Mouse (Mus musculus) E14TG2a.4 (cell line): ENCODE data around the gene Ltbp3.

Source experiments
- H3K27me3 ChIP-seq: 2 replicates; pipeline ENCODE4 v1.6.1; 2014; ENCODE audit warnings: low read length, control low read depth; ENCODE audit not compliant: insufficient read depth
- H3K36me3 ChIP-seq: 2 replicates; pipeline ENCODE4 v1.6.1; 2014; ENCODE audit warnings: low read length, control low read depth; ENCODE audit not compliant: insufficient read depth
- H3K4me1 ChIP-seq: replicated peaks from 2 replicates; pipeline ENCODE4 v1.6.1; 2014; ENCODE audit warnings: low read depth, low read length, control low read depth
- H3K4me3 ChIP-seq: replicated peaks from 2 replicates; pipeline ENCODE4 v1.5.1; 2014; ENCODE audit warnings: mild to moderate bottlenecking, low read length
- H3K9me3 ChIP-seq: 2 replicates; pipeline ENCODE4 v1.6.1; 2014; ENCODE audit warnings: low read length, control low read depth
- CTCF ChIP-seq: conservative IDR thresholded peaks from 2 replicates; pipeline ENCODE4 v1.5.1; 2014; ENCODE audit warnings: low read length
- NANOG ChIP-seq: IDR thresholded peaks from 2 replicates; pipeline ENCODE4 v1.6.1; 2014; ENCODE audit warnings: borderline replicate concordance, low read length, mixed read lengths
- POU5F1 ChIP-seq: IDR thresholded peaks from 2 replicates; pipeline ENCODE4 v1.6.1; 2014; ENCODE audit warnings: low read length, borderline replicate concordance

The Ltbp3 gene

DNA sequence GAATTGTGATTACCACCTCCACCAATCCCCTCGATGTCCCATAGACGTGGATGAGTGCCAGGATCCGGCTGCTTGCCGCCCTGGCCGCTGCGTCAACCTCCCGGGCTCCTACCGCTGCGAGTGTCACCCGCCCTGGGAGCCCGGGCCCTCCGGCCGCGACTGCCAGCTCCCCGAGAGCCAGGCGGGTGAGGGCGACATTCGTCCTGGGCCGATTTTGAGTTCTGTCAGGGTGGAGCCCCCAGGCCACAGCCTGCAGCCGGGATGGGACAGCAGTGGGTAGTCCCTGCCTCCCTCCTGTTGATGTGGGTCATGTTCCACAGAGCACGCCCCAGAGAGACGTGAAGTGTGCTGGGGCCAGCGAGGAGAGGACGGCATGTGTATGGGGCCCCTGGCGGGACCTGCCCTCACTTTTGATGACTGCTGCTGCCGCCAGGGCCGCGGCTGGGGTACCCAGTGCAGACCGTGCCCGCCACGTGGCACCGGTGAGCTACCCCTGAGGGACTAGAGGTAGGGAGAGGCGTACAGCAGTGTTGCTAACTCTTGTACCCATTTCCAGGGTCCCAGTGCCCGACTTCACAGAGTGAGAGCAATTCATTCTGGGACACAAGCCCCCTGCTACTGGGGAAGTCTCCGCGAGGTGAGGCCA lies 16.4 kb downstream of the Ltbp3 start:
- H3K36me3 ChIP-seq = peaks cover 47% of the 10 kb centered on the region
- TF ChIP-seq NANOG = no peak
- no peak for TF ChIP-seq CTCF
- no peak for TF ChIP-seq POU5F1
- peaks cover 44% of the 10 kb centered on the region for H3K4me1 ChIP-seq
- no peaks in the 10 kb centered on the region for H3K9me3 ChIP-seq
- peaks cover 70% of the 10 kb centered on the region for H3K27me3 ChIP-seq
- H3K4me3 ChIP-seq = peak overlapping the region; percentile 77

DNA sequence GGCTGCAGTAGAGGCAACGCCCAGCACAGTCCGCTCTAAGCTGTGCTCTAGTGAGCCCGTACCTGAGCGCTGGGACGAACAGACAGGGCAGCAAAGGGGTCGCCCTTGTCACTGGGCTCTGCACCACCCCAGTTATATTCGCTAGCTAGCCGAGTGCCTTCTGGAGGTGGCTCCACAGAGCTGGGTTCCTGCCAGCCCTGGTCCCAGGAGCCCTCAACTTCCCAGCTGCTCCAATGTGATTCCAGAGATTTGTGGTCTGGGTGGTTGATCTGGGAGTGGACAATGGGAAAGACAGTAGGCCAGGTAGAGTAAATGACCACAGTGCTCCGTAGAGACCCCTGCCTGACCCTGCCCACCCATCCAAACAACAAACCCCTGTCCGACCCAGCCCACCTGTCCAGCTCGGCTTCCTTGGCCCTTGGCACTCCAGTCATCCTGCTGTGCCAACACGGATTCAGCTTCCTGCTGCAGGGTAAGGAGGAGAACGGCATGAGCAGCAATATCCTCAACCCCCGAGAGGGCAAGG lies 18.2 kb downstream of the Ltbp3 start:
- peaks cover 63% of the 10 kb centered on the region for H3K36me3 ChIP-seq
- peaks cover 52% of the 10 kb centered on the region for H3K27me3 ChIP-seq
- H3K4me3 ChIP-seq = 0 out of 2 replicates have a peak overlapping the region, but pooled peaks have one; percentile 1
- no peak for TF ChIP-seq NANOG
- H3K4me1 ChIP-seq = peaks cover 55% of the 10 kb centered on the region
- no peaks in the 10 kb centered on the region for H3K9me3 ChIP-seq

DNA sequence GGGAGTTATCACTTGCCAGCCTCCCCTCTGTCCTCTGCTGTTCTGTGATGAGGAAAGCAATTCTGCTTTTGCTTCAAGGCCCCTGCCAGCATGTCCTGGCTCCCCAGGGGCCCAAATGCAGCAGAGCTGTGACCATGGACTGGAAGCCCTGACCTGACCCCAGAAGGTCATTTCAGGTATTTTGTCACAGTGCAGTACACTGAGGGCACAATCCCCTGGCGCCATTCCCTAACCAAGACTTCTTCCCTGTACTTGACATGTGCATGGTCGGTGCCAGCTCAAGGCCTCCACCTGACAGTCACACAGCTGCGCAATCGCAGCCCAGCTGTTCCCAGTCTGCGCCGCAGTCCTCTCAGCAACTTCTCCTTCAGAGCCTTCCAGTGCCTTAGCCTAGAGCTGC lies 22.5 kb downstream of the Ltbp3 start:
- peaks cover 55% of the 10 kb centered on the region for H3K4me1 ChIP-seq
- peaks cover 12% of the 10 kb centered on the region for H3K27me3 ChIP-seq
- TF ChIP-seq POU5F1 (no peak), NANOG (no peak), CTCF (no peak)
- H3K4me3 ChIP-seq = no peak overlapping the region
- H3K9me3 ChIP-seq = no peaks in the 10 kb centered on the region
- peaks cover 97% of the 10 kb centered on the region for H3K36me3 ChIP-seq

DNA sequence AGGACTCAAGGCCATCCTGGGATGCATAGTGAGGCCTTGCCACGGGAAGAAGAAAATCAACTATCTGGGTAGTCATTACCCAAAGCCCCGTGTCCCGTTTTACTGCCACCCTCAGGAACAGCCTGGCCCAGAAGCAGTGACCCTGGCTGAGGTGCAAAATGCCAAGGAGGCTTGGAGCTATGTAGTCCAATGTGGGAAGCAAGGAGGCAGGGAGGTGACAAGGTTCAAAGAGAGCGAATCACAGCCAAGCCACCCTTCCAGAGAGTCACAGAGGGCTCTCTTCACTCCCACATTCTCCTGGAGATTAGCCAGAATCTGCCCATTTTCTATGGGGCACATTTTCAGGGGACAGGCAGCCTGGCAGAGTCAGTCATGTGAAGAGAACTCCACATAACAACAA lies 26.6 kb downstream of the Ltbp3 start:
- H3K4me1 ChIP-seq = peaks cover 60% of the 10 kb centered on the region
- H3K27me3 ChIP-seq = peaks cover 9% of the 10 kb centered on the region
- H3K36me3 ChIP-seq = peaks cover 79% of the 10 kb centered on the region
- H3K4me3 ChIP-seq = no peak overlapping the region
- no peaks in the 10 kb centered on the region for H3K9me3 ChIP-seq
- TF ChIP-seq CTCF = no peak

GRCm38 (mm10) chr19:5770311-5770710 lies 29.6 kb downstream of the Ltbp3 start:
- H3K27me3 ChIP-seq = peaks cover 9% of the 10 kb centered on the region
- no peaks in the 10 kb centered on the region for H3K9me3 ChIP-seq
- peaks cover 36% of the 10 kb centered on the region for H3K4me1 ChIP-seq
- H3K36me3 ChIP-seq = peaks cover 51% of the 10 kb centered on the region
- H3K4me3 ChIP-seq = peak overlapping the region; percentile 87
- no peak for TF ChIP-seq CTCF
- no peak for TF ChIP-seq NANOG
- TF ChIP-seq POU5F1 = no peak

DNA sequence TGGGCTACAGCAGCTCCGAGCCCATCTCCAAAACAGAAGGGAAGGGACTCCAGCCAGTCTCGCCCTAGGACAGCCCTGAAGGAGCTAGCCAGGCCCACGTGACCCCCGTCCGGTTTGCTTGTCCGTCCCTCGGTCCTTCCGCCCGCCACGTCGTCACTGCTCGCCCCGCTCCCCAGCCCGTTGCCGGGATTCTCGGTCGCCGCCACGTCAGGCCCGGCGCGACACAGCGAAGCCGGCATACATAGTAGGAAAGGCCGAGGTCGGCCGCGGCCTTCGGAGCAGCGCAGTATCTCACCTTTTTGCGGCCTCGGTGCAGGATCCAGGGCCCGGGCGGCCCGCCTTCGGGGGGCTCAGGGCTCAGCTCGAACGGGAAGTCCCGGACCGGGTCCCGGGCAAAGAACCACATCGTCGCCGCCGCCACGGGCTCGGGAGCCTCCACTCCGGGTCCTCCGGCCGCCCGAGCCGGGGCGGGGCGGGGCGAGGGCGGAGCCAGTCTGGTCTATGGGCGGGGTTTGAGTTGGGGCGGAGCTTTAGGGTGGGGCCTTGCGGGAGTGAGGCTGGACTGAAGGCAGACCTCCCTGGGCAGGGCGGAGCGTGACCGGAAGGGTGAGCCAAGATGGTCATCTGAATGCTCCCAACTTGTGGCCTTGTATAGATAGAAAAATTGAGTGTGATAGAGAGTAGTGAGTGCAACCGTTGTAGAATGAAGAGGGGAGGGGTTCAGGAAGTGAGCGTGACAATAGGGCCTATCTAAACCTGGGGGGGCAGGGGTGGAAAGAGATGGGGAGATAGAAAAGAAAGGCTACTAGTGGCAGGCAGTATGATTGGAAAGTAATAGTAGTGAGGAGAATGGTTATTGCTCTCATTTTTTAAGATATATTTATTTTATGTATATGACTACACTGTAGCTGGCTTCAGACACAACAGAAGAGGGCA lies 30.5 kb downstream of the Ltbp3 start, which contains the start of gene Scyl1:
Gene Scyl1, minus strand, starts transcription at position 495 of the 936 bp plus-strand sequence.
- Histone ChIP-seq H3K4me3 (peak within 1 kb of the TSS; percentile 87), H3K9me3 (no peaks in the 10 kb centered on the region), H3K36me3 (peaks cover 42% of the 10 kb centered on the region), H3K4me1 (peaks cover 27% of the 10 kb centered on the region), H3K27me3 (peaks cover 9% of the 10 kb centered on the region)
- TF ChIP-seq POU5F1 (no peak), NANOG (peak; percentile 20; the same call in 1 of the 2 replicates)

GRCm38 (mm10) chr19:5777387-5778032 lies 36.8 kb downstream of the Ltbp3 start:
- H3K9me3 ChIP-seq = 0 out of 2 replicates have a peak, but pooled peaks cover 3% of the 10 kb centered on the region
- peak overlapping the region; percentile 50 for H3K4me3 ChIP-seq
- TF ChIP-seq NANOG (no peak), CTCF (no peak), POU5F1 (peak; percentile 35; the same call in 1 of the 2 replicates)
- no peaks in the 10 kb centered on the region for H3K36me3 ChIP-seq
- no peaks in the 10 kb centered on the region for H3K27me3 ChIP-seq
- peaks cover 29% of the 10 kb centered on the region for H3K4me1 ChIP-seq

DNA sequence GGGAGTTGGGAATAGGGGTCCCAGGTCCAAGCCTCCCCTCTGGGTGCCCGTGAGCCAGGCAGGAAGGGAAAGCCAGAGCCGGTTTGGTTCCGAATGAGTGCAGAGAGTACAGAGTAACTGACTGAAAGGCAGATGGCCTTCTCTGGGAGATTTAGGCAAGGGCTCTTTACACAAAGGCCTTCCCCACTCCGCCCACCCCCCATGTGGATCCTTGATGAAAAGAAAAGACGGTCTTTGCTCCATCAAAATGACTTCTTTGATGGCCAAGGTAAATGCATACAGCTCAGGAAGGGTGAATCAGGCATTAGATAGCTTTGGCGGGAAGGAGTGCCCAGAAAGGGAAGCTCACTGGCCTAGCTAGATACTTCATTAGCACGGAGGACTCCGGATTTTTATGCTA lies 37.6 kb downstream of the Ltbp3 start:
- no peak; the same call in 1 of the 2 replicates for TF ChIP-seq NANOG
- TF ChIP-seq POU5F1 = no peak
- TF ChIP-seq CTCF = no peak
- H3K4me3 ChIP-seq = peak overlapping the region; percentile 50
- 0 out of 2 replicates have a peak, but pooled peaks cover 3% of the 10 kb centered on the region for H3K9me3 ChIP-seq
- H3K27me3 ChIP-seq = no peaks in the 10 kb centered on the region
- H3K36me3 ChIP-seq = no peaks in the 10 kb centered on the region
- H3K4me1 ChIP-seq = peaks cover 29% of the 10 kb centered on the region
